8 mouse cellular contexts compared by ENCODE assay signal in the genomic region with DNA sequence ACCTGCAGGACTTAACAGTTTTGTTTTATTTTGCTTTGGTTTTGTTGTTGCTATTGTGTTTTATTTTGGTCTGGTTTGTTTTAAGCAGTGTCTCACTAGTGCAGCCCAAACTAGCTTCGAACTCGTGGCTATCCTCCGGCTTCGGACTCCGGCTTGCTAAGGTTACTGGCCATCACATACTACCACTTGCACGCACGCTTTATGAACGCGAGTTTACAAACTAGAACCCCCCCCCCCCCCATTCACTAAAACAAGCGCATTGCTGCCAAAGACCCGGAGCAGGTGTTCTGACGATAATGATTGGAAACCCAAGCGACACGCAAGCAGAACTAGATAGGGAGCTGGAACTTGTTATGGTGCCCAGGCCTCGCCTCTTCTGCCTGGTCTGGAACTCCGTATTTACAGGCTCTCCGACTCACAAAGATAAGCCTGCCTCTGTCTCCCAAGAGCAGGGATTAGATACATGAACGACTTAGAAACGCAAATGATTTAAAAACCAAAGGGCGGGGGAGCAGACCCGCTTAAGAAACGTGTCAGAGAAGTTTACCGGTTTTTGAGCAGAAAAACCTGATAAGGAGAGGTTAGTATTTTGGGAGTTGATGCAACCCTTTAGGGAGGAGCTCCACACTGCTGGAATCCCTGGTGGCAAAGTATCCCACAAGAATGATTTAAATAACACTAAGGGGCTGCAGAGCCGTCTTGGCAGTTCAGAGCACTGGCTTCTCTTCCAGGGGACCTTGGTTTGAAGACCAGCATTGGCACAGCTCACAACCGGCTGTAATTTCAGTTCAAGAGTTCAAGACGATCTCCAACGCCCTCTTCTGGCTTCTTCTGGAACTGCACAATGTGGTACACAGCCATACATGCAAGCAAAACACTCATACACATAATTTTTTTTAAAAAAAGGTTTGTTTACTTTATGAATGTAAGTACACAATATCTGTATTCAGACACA. TPM values are rescaled to one million over a fixed set of nuclear protein-coding genes. Genes with fewer than 3 reads are reported as not detected.
A peak's percentile ranks its signal among the peaks of the same experiment; 100 is the strongest.
DNase-seq lines count a peak whose midpoint lies in the region; ATAC-seq and TF ChIP-seq lines count a peak whose summit lies in the region.

No protein-coding gene starts in this region.

- peak overlapping the region; percentile 80 for H3K4me3 ChIP-seq in gastrocnemius, adult 2 months
- peak overlapping the region; percentile 87 for H3K4me3 ChIP-seq in hindbrain, postnatal 0 days (ENCODE audit: low read length)
- H3K4me3 ChIP-seq in limb, embryonic 14.5 days (replicated peaks; ENCODE audit: low read length), result peak overlapping the region; percentile 57
- peak overlapping the region; percentile 86 for H3K4me3 ChIP-seq in midbrain, embryonic 14.5 days (replicated peaks; ENCODE audit: low read depth, low read length)
- peak overlapping the region; percentile 96 for H3K4me3 ChIP-seq in stomach, embryonic 15.5 days (replicated peaks)

- peak overlapping the region; percentile 89 for H3K9ac ChIP-seq in hindbrain, postnatal 0 days (replicated peaks; ENCODE audit: low read length)
- peak overlapping the region; percentile 78 for H3K9ac ChIP-seq in limb, embryonic 14.5 days (ENCODE audit: low read depth, low read length, severe bottlenecking)
- peak overlapping the region; percentile 81; the same call in 1 of the 2 replicates for H3K9ac ChIP-seq in midbrain, embryonic 14.5 days (replicated peaks; ENCODE audit: low read length)
- H3K9ac ChIP-seq in stomach, embryonic 15.5 days, result peak overlapping the region; percentile 5; the same call in 1 of the 2 replicates

- TF ChIP-seq CTCF in Patski (IDR thresholded peaks at IDR 0.05), result peak; percentile 84
- peak; percentile 83 for TF ChIP-seq CTCF in gastrocnemius, adult 2 months (IDR thresholded peaks at IDR 0.05)
- TF ChIP-seq CTCF in hindbrain, postnatal 0 days (IDR thresholded peaks at IDR 0.05; ENCODE audit: low read depth), result peak; percentile 79

- H3K4me1 ChIP-seq in hindbrain, postnatal 0 days (ENCODE audit: insufficient read depth, low read length), result no peaks in the 10 kb centered on the region
- H3K4me1 ChIP-seq in limb, embryonic 14.5 days (ENCODE audit: control insufficient read depth, insufficient read depth, low read length), result no peaks in the 10 kb centered on the region
- H3K4me1 ChIP-seq in midbrain, embryonic 14.5 days (ENCODE audit: control insufficient read depth, insufficient read depth, low read length), result peaks cover 10% of the 10 kb centered on the region
- H3K4me1 ChIP-seq in stomach, embryonic 15.5 days, result peaks cover 10% of the 10 kb centered on the region

- CTCF ChIA-PET in Patski (lab: Charles Lee), result interaction anchor here (0.6 to 1.9 kb wide), 9 partner anchors 11 to 187 kb away, joined by 3 to 11 read pairs (median 5); no protein-coding TSS in a partner anchor

- intact Hi-C loops in gastrocnemius, adult 2 months (cut with DNase I), result loop anchor here (1.0 to 5.0 kb wide), 3 partner anchors 20 to 188 kb away; a partner anchor contains a TSS

- H3K27ac ChIP-seq in gastrocnemius, adult 2 months, result peak overlapping the region; percentile 90
- H3K27ac ChIP-seq in hindbrain, postnatal 0 days, result peak overlapping the region; percentile 85
- no peak overlapping the region for H3K27ac ChIP-seq in limb, embryonic 14.5 days (replicated peaks; ENCODE audit: low read depth, low read length)
- H3K27ac ChIP-seq in midbrain, embryonic 14.5 days (replicated peaks; ENCODE audit: low read depth, low read length), result peak overlapping the region; percentile 72
- H3K27ac ChIP-seq in stomach, embryonic 15.5 days, result peak overlapping the region; percentile 77

- no peaks in the 10 kb centered on the region for H3K36me3 ChIP-seq in hindbrain, postnatal 0 days (ENCODE audit: insufficient read depth, low read length)
- peaks cover 5% of the 10 kb centered on the region; the same call in 1 of the 2 replicates for H3K36me3 ChIP-seq in limb, embryonic 14.5 days (ENCODE audit: control insufficient read depth, insufficient read depth, low read length)
- H3K36me3 ChIP-seq in midbrain, embryonic 14.5 days (ENCODE audit: control insufficient read depth, insufficient read depth, low read length), result no peaks in the 10 kb centered on the region
- no peaks in the 10 kb centered on the region for H3K36me3 ChIP-seq in stomach, embryonic 15.5 days

- in situ Hi-C loops in Patski (cut with MboI; ENCODE audit: low pct_unique_long_range_greater_than_20kb), result loop anchor here (5.0 kb wide), 1 partner anchor 93 kb away; no protein-coding TSS in a partner anchor

- ATAC-seq in Patski, result peak; percentile 20
- peak; percentile 46 for ATAC-seq in hindbrain, postnatal 0 days
- ATAC-seq in limb, embryonic 14.5 days (ENCODE audit: low FRiP score, low read depth), result 0 out of 2 replicates have a peak, but pooled peaks have one; percentile 18
- ATAC-seq in midbrain, embryonic 14.5 days (ENCODE audit: low FRiP score, low TSS enrichment), result peak; percentile 35
- peak; percentile 34; the same call in 1 of the 2 replicates for ATAC-seq in stomach, embryonic 15.5 days (ENCODE audit: insufficient read depth, low FRiP score, low read depth)

- no peaks in the 10 kb centered on the region for H3K9me3 ChIP-seq in hindbrain, postnatal 0 days (ENCODE audit: low read length)
- H3K9me3 ChIP-seq in limb, embryonic 14.5 days (ENCODE audit: control insufficient read depth, low read length), result no peaks in the 10 kb centered on the region
- H3K9me3 ChIP-seq in midbrain, embryonic 14.5 days (ENCODE audit: control insufficient read depth, low read length), result no peaks in the 10 kb centered on the region
- H3K9me3 ChIP-seq in stomach, embryonic 15.5 days, result no peaks in the 10 kb centered on the region

- H3K4me2 ChIP-seq in hindbrain, postnatal 0 days (ENCODE audit: low read depth, low read length), result peak overlapping the region; percentile 87
- H3K4me2 ChIP-seq in limb, embryonic 14.5 days (replicated peaks; ENCODE audit: low read depth, low read length, severe bottlenecking), result peak overlapping the region; percentile 62
- peak overlapping the region; percentile 87 for H3K4me2 ChIP-seq in midbrain, embryonic 14.5 days (ENCODE audit: low read length)
- H3K4me2 ChIP-seq in stomach, embryonic 15.5 days, result peak overlapping the region; percentile 74

- DNase-seq in 416B (ENCODE audit: low read depth), result peak; percentile 95
- no peak for DNase-seq in Patski (ENCODE audit: low read depth, low spot score)
- DNase-seq in cerebellum, postnatal 25 days, result peak; percentile 71 to 82
- peak; percentile 72 for DNase-seq in gastrocnemius, adult 2 months
- DNase-seq in hindbrain, postnatal 0 days (ENCODE audit: low spot score), result peak; percentile 90
- peak; percentile 78 for DNase-seq in limb, embryonic 14.5 days (ENCODE audit: low spot score)
- peak; percentile 85 for DNase-seq in midbrain, embryonic 14.5 days

- WGBS in hindbrain, postnatal 0 days, result 1% methylated on average over 27 of the region's 27 CpGs
- WGBS in limb, embryonic 14.5 days, result under 1% methylated on average over 27 of the region's 27 CpGs
- WGBS in midbrain, embryonic 14.5 days, result under 1% methylated on average over 27 of the region's 27 CpGs
- 1% methylated on average over 27 of the region's 27 CpGs for WGBS in stomach, embryonic 15.5 days

- H3K27me3 ChIP-seq in Patski, result no peaks in the 10 kb centered on the region
- H3K27me3 ChIP-seq in hindbrain, postnatal 0 days (ENCODE audit: insufficient read depth, low read length), result no peaks in the 10 kb centered on the region
- no peaks in the 10 kb centered on the region for H3K27me3 ChIP-seq in limb, embryonic 14.5 days (ENCODE audit: control insufficient read depth, insufficient read depth, low read length)
- H3K27me3 ChIP-seq in midbrain, embryonic 14.5 days (ENCODE audit: control insufficient read depth, insufficient read depth, low read length), result no peaks in the 10 kb centered on the region
- H3K27me3 ChIP-seq in stomach, embryonic 15.5 days (replicated peaks), result no peaks in the 10 kb centered on the region

- TF ChIP-seq POLR2A in limb, embryonic 14.5 days (IDR thresholded peaks at IDR 0.05; ENCODE audit: borderline replicate concordance, extremely low read depth, insufficient read depth, insufficient read length), result no peak

- POLR2A ChIA-PET in Patski (lab: Charles Lee), result interaction anchor here (0.6 to 1.6 kb wide), 8 partner anchors 11 to 166 kb away, joined by 3 to 6 read pairs (median 4); a partner anchor contains a TSS

RNA-seq across cellular contexts. Expression of a gene that starts 0.7 kb away (rescaled TPM):
- polyA plus RNA-seq in Patski (2021), result 40.7 TPM
- total RNA-seq in gastrocnemius, adult 2 months (2021), result 10 to 100 TPM in 1 of 2 experiments, 1 to 10 TPM in 1; 8.4 to 11.0 TPM
- total RNA-seq in hindbrain, postnatal 0 days (2014; rRNA removed), result 92.9 and 96.4 TPM in 2 replicates
- 30.1 and 33.6 TPM in 2 replicates for polyA plus RNA-seq in hindbrain, postnatal 0 days (2015; fragmentation: Nextera tagmentation; extraction: Ambion mirVana)
- 42.6 and 51.6 TPM in 2 replicates for polyA plus RNA-seq in limb, embryonic 14.5 days (2012; rRNA removed)
- 32.3 and 33.4 TPM in 2 replicates for polyA plus RNA-seq in limb, embryonic 14.5 days (2014; fragmentation: Nextera tagmentation; extraction: Ambion mirVana)
- polyA plus RNA-seq in midbrain, embryonic 14.5 days (2014; fragmentation: Nextera tagmentation; extraction: Ambion mirVana), result 47.2 and 54.5 TPM in 2 replicates
- polyA plus RNA-seq in stomach, embryonic 15.5 days (2015; fragmentation: Nextera tagmentation; extraction: Ambion mirVana), result 33.6 and 35.8 TPM in 2 replicates

RNA-seq across cellular contexts. Expression of a gene that starts 8.4 kb away (rescaled TPM):
- polyA plus RNA-seq in Patski (2021), result 128 TPM
- 10 to 100 TPM; 32.5 to 55.0 TPM for total RNA-seq in gastrocnemius, adult 2 months (2021)
- 63.6 and 67.4 TPM in 2 replicates for total RNA-seq in hindbrain, postnatal 0 days (2014; rRNA removed)
- 115 and 120 TPM in 2 replicates for polyA plus RNA-seq in hindbrain, postnatal 0 days (2015; fragmentation: Nextera tagmentation; extraction: Ambion mirVana)
- 53.7 and 74.9 TPM in 2 replicates for polyA plus RNA-seq in limb, embryonic 14.5 days (2012; rRNA removed)
- 70.3 and 78.2 TPM in 2 replicates for polyA plus RNA-seq in limb, embryonic 14.5 days (2014; fragmentation: Nextera tagmentation; extraction: Ambion mirVana)
- 75.9 and 94.5 TPM in 2 replicates for polyA plus RNA-seq in midbrain, embryonic 14.5 days (2014; fragmentation: Nextera tagmentation; extraction: Ambion mirVana)
- 70.1 and 84.3 TPM in 2 replicates for polyA plus RNA-seq in stomach, embryonic 15.5 days (2015; fragmentation: Nextera tagmentation; extraction: Ambion mirVana)

RNA-seq across cellular contexts. Expression of a gene that starts 16.0 kb away (rescaled TPM):
- polyA plus RNA-seq in Patski (2021), result not detected
- not detected for total RNA-seq in gastrocnemius, adult 2 months (2021)
- not detected in 2 replicates for total RNA-seq in hindbrain, postnatal 0 days (2014; rRNA removed)
- not detected in 2 replicates for polyA plus RNA-seq in hindbrain, postnatal 0 days (2015; fragmentation: Nextera tagmentation; extraction: Ambion mirVana)
- 0.38 and 0.49 TPM in 2 replicates for polyA plus RNA-seq in limb, embryonic 14.5 days (2012; rRNA removed)
- 1.0 TPM in 1 of 2 replicates, not detected in the other for polyA plus RNA-seq in limb, embryonic 14.5 days (2014; fragmentation: Nextera tagmentation; extraction: Ambion mirVana)
- not detected in 2 replicates for polyA plus RNA-seq in midbrain, embryonic 14.5 days (2014; fragmentation: Nextera tagmentation; extraction: Ambion mirVana)
- polyA plus RNA-seq in stomach, embryonic 15.5 days (2015; fragmentation: Nextera tagmentation; extraction: Ambion mirVana), result 0.37 TPM in 1 of 2 replicates, not detected in the other

RNA-seq across cellular contexts. Expression of a gene that starts 16.4 kb away (rescaled TPM):
- polyA plus RNA-seq in Patski (2021), result 0.03 TPM
- total RNA-seq in gastrocnemius, adult 2 months (2021), result 1 to 10 TPM; 2.6 to 3.2 TPM
- total RNA-seq in hindbrain, postnatal 0 days (2014; rRNA removed), result 1.8 and 3.2 TPM in 2 replicates
- 2.8 and 4.2 TPM in 2 replicates for polyA plus RNA-seq in hindbrain, postnatal 0 days (2015; fragmentation: Nextera tagmentation; extraction: Ambion mirVana)
- polyA plus RNA-seq in limb, embryonic 14.5 days (2012; rRNA removed), result 24.0 and 26.3 TPM in 2 replicates
- 34.5 and 38.5 TPM in 2 replicates for polyA plus RNA-seq in limb, embryonic 14.5 days (2014; fragmentation: Nextera tagmentation; extraction: Ambion mirVana)
- polyA plus RNA-seq in midbrain, embryonic 14.5 days (2014; fragmentation: Nextera tagmentation; extraction: Ambion mirVana), result 0.23 and 1.1 TPM in 2 replicates
- polyA plus RNA-seq in stomach, embryonic 15.5 days (2015; fragmentation: Nextera tagmentation; extraction: Ambion mirVana), result 42.1 and 43.5 TPM in 2 replicates

RNA-seq across cellular contexts. Expression of a gene that starts 33.6 kb away (rescaled TPM):
- 0.45 TPM for polyA plus RNA-seq in Patski (2021)
- 1 to 10 TPM; 4.5 to 5.7 TPM for total RNA-seq in gastrocnemius, adult 2 months (2021)
- total RNA-seq in hindbrain, postnatal 0 days (2014; rRNA removed), result 38.1 and 39.3 TPM in 2 replicates
- 20.8 and 24.4 TPM in 2 replicates for polyA plus RNA-seq in hindbrain, postnatal 0 days (2015; fragmentation: Nextera tagmentation; extraction: Ambion mirVana)
- polyA plus RNA-seq in limb, embryonic 14.5 days (2012; rRNA removed), result 27.0 and 30.0 TPM in 2 replicates
- polyA plus RNA-seq in limb, embryonic 14.5 days (2014; fragmentation: Nextera tagmentation; extraction: Ambion mirVana), result 22.3 and 25.7 TPM in 2 replicates
- 9.8 and 12.4 TPM in 2 replicates for polyA plus RNA-seq in midbrain, embryonic 14.5 days (2014; fragmentation: Nextera tagmentation; extraction: Ambion mirVana)
- 17.9 and 21.3 TPM in 2 replicates for polyA plus RNA-seq in stomach, embryonic 15.5 days (2015; fragmentation: Nextera tagmentation; extraction: Ambion mirVana)

Comparison
In these comparisons a context has a peak if more than half of its experiments do, and no peak if none do; other contexts are left out.
1. H3K9ac ChIP-seq: peak in every context shown above with its lines; median percentile 89 in hindbrain, postnatal 0 days; 81 in midbrain, embryonic 14.5 days; 78 in limb, embryonic 14.5 days; 5 in stomach, embryonic 15.5 days.